Mouse (Mus musculus): ENCODE measurements around the gene Med16.

Gene Med16

DNA sequence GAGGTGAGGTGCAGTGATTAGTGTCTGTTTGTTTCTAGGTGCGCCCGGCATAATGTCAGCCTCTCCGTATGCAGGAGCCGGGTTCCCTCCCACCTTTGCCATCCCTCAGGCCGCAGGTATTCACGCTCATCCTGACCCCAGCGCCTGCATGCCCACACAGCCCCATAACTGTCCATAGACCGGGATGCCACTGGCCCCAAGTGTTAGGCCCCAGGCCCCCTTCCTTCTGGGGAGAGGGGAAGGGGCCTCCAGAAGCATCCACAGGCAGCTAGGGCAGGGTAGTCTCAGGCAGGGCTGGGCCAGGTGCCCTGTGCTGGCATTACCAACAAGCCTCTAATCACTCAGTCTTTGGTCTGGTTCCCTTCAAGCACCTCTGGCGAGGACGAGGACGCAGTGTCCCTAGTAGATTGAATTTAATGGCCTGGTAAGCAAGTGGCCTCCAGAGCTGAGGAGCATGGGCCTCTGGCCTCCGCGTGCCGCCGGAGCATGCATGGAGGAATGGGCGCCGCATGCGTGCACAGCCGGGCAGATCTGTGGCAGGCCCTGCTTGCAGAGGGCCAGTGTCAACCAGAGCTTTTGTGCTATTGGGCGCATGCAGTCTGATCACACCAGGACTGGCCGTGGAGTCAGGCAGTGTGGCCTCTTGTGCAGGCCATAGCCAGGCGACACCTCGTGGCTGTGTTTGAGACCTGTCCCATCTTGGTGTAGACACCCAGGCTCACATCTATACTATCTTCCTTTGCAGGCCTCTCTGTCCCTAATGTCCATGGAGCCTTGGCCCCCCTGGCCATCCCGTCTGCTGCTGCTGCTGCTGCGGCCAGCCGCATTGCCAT, 48.4 kb downstream of the Med16 start:
- DNase-seq (ENCODE audit: low spot score in 2 of 2): no peak

DNA sequence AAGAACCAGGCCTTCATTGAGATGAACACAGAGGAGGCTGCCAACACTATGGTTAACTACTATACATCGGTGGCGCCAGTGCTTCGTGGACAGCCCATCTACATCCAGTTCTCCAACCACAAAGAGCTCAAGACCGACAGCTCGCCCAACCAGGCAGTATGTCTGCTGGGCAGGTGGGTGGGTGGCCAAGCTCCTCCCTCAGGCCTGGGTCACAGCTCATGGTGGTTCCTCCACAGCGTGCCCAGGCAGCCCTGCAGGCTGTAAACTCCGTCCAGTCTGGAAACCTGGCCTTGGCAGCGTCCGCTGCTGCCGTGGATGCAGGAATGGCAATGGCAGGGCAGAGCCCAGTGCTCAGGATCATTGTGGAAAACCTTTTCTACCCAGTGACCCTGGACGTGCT, 49.6 kb downstream of the Med16 start:
- no peak for DNase-seq (ENCODE audit: low spot score in 2 of 2)

DNA sequence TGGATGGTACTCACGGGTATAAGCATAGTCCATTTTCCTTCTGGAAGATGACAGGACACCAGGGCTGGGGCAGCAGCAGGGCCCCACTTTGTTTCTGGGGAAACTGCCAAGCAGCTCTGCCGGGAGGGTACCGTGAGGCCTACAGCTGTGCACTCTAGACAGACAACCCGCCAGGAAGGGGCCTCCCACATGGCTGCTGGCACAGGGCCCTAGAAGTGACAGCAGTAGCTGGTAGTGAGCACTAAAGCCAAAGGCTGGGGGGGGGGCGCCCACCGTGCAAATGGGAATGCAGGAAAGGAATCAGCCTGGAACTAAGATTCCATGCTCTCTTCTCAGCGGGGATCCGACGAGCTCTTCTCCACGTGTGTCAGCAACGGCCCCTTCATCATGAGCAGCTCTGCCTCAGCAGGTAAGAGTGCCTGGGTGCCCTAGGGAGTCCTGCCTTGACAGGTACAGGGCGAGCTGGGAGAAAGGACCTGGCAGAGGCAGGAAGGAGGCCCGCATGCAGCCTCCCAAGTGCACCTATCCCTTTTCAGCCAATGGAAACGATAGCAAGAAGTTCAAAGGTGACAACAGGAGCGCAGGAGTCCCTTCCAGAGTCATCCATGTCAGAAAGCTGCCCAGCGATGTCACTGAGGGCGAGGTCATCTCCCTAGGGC, 50.2 kb downstream of the Med16 start:
- DNase-seq (ENCODE audit: low spot score in 2 of 2): peak; percentile 60 to 68

DNA sequence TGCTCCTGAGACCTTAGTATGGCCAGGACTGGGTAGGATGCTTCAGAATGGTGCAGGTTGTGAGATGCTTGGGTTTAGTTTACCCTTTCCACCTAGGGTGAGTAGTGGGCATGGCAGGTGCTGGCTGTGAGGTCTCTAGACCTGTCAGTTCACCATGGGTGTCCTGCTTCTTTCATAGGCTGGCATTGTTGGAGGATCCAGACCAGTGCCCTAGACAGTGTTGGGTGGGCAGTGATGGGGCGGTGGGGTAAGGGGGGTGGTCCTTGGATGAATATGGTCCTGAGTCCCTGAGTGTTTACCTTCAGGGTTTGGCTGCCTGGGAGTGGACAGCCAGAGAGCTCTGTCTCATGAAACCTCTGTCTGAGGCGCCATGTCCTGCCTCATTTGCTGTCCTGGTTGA, 50.8 kb downstream of the Med16 start:
- no peak for DNase-seq (ENCODE audit: low spot score in 2 of 2)

DNA sequence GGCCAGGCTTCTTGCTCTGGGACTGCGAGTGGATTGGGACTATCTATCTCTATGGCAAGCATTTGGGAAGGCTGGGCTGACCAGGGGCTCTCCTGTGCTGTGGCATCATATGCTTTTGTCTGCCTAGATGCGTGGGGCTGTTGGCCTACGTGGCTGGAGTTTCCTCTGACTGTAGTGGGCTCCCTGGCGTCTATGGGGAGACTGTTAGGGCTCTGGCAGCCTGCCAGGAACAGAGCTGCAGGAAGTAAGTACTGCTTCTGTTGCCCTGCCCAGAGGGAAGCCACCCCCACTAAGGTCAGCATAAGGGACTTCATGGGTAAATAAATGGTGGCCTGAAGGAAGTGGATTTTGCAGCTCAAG, 51.3 kb downstream of the Med16 start:
- no peak for DNase-seq (ENCODE audit: low spot score in 2 of 2)

DNA sequence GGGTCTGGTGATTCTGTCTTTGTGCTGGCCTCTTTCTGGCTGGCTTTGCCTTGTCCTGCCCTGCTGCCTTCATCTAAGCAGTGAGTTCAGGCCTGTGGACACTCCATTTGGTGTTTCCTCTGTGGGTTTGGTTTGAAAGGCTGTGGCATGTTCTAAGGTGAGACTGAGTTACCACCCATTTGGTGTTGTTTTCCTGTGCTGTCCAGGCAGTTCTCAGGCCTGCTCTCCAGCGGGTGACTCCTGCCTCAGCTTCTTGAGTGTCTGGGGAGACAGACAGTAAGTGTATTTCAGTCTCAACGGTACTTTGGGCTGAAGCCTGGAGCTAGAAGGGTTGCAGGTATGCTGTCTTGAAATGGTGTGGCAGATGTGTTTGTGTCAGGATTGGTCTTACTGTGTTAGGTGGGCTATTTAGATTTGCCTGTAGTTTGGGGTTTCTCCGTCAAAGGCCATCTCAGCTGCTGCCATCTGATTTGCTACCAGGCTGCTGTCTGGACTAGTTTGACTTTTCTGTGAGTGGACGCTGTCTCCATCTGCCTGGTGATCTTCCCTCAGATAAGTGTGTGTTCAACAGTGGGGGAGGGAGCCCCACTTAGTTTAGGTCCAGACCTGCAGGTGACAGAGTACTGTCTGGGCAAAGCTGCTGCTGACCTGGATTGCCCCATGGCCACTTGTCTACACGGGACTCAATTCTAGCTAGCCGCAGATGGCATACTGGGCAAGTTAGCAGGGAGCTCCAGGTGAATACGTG, 51.8 kb downstream of the Med16 start:
- DNase-seq (ENCODE audit: low spot score in 2 of 2): no peak

DNA sequence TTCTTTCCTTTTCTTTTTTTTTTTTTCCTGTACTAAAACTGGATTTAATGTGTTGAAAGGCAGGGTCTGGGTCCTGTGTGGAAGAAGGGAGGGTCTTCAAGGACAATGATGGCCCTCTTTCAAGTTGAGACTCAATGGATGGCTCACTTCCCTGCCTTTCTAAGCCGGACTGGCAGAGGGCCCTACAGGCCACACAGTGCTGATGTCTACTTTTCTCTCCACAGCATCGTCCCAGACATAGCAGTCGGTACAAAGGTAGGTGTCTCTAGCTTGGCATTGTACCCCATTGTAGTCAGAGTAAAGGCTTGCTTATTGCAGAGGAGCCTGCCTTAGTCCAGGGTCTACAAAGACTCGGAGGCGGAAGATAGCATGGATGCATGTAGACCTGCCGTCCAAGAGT, 52.4 kb downstream of the Med16 start:
- DNase-seq (ENCODE audit: low spot score in 2 of 2): no peak

DNA sequence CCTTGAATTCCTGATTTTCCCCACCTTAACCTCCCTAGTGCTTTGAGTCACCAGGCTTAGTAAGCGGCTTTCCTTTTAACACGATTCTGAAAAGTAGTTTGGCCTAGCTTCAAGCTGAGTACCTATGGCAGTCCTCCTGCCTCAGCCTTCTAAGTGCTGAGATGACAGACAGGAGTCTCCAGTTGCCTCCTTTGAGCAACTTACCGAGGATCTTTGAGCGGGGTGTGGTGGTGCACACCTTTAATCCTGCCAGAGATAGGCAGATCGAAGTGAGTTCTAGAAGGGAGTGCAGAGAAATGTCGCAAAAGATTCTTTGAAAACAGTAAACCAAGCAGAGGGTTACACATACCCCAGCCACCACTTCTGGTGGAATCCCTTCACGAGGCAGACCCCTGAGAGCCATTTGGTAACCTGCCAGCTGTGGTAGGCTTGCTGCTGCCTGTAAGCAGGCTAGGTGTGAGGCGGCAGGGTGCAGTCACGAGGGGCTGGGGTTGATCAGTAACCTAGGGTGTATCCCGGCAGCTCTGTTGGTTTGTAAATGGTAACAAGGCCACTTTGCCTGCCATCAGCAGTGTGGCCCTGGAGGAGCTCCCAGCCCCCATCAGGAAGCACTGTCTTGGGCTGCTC, 53.1 kb downstream of the Med16 start:
- no peak for DNase-seq (ENCODE audit: low spot score in 2 of 2)

DNA sequence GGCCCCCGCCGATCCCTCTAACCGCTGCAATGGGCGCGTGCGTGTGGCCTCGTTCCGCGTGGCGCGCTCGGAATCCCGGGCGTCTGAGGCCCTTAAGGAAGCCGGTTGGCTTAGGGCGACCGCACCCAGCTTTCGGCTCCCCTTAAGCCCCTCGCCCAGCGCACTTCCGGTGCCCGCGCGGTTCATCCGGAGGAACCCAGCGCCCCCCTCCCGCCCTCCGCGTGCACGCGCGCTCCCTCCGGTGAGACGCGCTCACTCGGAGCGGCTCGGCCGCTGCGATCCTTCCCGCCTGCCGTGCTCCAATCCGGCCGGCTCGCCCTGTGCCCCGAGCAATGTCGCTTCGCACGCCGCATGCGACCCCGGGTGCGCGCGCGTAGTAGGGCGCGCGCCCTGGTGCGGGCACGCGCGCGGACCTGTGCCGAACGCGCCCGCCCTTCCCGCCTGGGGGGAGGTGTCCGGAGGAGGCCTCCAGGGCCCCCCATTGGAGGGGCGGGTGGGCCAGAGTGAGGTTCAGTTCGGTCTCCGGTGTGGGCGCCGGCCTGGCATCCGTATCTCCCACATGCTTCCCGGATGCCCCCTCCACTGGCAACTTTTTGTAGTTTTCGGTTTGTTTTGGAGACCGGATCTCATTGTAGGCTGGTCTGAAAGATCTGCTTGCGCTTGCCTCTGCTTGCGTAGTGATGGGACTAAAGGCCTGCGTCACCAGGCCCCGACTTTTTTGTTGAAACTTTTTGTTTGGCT, 53.8 kb downstream of the Med16 start:
- no peak for DNase-seq (ENCODE audit: low spot score in 2 of 2)

DNA sequence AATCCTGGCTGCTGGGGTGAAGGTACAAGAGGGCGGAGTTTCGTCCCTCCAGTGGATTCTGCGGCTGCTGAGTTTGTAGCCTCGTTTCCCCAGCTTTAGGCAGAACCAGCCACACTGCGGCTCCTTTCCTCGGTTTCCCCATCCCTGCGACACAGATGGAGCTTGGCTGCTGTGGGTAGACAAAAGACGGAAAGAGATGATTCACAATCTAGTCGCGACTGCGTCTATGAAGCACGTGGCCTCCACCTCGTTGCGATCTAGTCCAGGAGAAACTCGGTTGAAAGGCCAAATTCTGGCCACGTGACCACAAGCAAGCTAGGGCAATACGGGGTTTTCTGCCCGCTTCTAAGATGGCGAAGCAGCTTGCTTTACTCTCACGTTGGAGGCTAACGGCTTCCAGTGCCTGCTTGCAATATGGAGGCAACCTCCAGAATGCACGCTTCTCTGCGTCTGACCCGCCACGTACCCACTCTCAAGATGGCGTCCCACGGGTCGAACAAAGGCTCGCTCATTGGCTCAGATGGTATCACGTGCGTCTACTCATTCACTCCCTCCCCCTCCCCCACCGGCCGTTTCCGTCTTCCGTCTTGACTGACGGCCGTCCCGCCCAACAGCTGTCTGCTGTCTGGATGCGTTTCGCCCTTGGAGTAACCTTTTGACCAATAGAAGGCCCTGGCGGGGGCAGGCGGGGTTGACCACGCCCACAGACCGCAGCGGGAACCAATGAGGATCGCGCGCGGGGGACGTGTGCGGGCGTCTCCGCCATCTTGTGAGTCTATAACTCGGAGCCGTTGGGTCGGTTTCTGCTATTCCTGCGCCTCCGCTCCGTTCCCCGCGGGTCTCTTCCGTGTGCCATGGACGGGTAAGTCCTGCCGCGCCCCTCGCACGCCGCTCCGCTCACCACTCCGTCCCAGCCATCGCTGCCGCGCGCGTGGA, 54.6 kb downstream of the Med16 start, which contains the start of gene Ptbp1:
Gene Ptbp1, plus strand, starts transcription at position 568 of the 936 bp plus-strand sequence.
- peak; percentile 100 for DNase-seq (ENCODE audit: low spot score in 2 of 2)

DNA sequence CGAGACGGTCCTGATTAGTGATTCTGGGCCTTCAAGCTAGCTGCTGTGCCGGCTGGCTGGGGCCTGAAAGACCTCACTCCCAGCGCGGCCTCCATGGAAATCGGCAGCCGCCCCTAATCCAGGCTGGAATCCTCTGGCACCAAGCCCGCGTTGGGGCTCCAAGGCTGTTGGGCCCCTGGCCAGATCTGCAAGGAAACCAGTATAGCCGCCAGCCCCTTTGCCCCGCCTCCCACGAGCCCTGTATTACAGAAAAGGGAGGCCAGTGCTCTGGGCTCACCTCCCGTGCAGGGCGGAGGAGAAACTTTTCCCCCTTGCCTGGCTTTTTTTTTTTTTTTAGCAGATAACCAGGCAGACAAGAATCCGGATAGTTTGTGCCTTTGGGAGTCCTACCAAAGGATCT, 55.3 kb downstream of the Med16 start:
- peak; percentile 67 to 72 for DNase-seq (ENCODE audit: low spot score in 2 of 2)

DNA sequence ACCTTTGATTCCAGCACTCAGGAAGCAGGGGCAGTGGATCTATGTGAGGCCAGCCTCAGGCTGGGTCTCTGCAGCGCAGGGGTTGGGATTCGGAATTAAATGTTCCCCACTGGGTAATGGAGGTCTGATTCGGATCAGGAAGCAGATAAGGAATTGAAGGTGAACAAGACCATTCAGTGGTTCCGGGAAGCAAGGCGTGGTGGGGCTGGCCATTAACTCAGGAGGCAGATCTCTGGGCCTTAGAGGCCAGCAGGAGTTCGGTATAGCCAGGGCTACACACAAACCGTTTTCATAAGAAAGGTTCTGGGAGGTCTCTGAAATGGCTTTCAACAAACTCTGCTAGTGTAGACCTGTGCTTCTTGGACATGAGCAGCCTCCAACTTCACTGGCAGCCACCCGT, 55.9 kb downstream of the Med16 start:
- DNase-seq (ENCODE audit: low spot score in 2 of 2): no peak

DNA sequence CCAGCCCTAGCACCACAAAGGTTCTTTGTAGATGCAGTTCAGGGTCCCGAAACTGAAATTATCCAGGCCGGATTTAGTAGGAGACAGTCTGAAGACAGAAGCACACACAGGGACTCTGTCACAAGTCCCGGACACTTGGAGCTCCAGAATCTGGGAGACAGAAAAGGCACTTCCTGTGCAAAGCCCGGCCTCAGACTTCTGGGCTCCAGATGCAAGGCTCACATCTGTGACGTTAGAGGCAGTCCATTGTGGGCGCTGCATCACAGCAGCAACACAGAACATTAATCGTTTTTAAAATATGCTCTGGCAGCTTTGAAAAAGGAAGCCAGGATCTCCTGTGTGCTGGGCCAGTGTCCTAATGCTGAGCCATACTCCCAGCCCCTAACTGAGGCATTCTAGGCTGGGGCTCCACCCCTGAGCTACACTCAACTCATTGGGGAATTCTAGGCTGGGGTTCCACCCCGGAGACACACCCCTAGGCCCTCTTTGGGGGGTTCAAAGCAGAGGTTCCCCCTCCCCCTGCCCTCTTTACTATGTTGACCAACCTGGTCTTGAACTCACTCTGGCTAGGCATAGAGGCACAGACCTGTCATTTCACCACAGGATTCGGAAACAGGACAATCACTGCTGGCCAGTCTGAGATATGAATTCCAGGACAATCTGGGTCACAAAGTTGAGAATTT, 56.5 kb downstream of the Med16 start:
- DNase-seq (ENCODE audit: low spot score in 2 of 2): no peak

DNA sequence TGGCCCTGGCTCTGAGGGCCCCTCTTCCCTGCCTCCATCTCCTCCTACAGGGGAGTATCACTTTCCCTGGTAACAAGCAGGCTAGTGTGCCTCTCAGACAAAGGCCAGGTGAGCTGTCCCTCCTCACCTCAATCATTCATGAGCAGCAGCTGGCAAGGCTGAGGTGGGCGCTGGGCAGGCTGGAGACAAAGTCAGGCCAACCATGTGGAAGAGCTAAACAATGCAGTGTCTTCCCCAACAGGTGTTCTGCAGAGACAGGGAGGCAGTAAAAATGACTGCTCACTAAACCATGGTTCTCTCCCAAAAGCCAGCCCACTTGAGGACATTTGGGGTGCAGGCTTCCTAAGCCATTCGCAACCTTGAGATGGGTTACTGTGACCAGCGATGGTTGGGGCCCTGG, 57.1 kb downstream of the Med16 start:
- no peak for DNase-seq (ENCODE audit: low spot score in 2 of 2)

DNA sequence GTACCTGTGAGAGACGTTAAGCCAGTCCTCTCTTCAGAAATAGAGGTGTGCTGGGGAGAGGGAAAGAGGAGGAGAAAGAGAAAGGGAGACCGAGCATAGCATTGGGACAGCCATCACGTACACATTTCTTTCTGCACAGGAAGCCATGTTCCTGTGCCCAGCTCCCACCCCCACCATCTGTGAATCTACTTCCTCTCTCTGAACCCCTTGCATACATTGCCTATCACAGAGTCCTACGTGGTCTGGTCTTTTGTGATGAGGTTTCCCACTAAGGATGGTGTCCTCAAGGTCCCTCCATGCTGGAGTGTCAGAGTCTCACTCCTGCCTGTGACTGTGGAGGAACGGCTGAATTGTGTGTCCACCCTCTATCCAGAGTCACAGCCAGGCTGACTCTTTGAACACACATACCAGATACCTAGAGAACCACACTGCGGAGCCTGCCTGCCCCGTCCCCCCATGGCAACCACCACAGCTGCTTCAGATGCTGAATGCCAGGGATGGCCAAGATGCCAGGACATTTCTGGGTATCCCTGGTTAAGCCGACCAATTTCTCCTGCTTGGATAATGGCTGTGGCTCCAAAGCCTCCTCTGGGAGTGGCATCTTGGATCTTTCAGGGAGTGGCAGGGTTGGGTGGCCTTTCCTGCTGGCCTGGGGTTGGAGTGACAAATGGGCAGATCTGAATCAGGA, 58.6 kb downstream of the Med16 start:
- no peak for DNase-seq (ENCODE audit: low spot score in 2 of 2)

DNA sequence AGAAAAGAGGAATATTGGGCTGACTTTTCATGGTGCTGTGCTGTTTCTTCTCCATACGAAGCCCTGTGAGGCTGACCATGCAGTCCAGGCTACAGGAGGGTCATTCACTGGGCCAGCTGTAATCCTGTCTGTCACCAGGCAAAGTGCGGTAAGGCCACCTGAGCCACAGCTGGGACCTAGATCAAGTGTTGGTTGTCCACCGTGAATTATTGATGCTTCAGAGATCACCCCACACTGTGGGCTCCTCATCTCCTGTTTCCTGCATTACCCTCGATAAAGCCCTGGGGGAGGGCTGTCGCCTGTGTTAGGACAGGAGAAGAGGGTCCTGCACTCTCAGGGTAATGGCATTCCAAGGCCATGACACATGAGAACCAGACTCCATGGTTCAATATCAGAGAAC, 62.2 kb downstream of the Med16 start:
- DNase-seq (ENCODE audit: low spot score in 2 of 2): no peak
